Mouse (Mus musculus) thymus, postnatal 10 days (tissue): Measurements from ENCODE around the gene Polr3b.

Source experiments
- DNase-seq, 2 experiments: peaks; one replicate each; pipeline ENCODE4 v3.0.0; 2021; ENCODE audit warnings: low spot score in 2 of 2

Polr3b gene

GRCm38 (mm10) chr10:84662138-84662537, 40.0 kb downstream of the Polr3b start:
- DNase-seq, result no peak

- no peak for DNase-seq
Measured at GRCm38 (mm10) chr10:84665713-84666260, 43.7 kb downstream of the Polr3b start.

GRCm38 (mm10) chr10:84675653-84676052, 53.6 kb downstream of the Polr3b start:
- DNase-seq, result no peak

GRCm38 (mm10) chr10:84676511-84676910, 54.4 kb downstream of the Polr3b start:
- no peak for DNase-seq

GRCm38 (mm10) chr10:84677871-84678270, 55.8 kb downstream of the Polr3b start:
- DNase-seq, result no peak

DNA sequence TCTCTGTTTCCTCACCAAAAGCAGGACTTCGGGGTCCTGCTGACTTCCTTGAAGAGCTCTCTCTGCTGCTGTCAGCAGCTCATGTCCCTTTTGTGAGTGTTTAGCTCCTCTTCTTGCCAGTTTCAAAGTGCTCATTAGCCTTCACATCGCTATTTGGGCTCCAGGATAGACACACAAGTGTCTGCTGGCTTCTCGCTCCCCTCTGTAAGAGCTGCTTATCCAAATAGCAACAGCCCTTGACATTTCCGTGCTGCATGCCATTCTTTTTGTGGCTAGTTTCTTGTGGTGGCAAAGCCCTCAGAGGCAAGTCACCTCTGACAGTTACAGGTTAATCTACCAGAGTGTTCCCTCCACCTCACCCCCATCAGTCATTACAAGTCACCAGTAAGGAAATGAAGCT, 56.3 kb downstream of the Polr3b start:
- no peak for DNase-seq

DNA sequence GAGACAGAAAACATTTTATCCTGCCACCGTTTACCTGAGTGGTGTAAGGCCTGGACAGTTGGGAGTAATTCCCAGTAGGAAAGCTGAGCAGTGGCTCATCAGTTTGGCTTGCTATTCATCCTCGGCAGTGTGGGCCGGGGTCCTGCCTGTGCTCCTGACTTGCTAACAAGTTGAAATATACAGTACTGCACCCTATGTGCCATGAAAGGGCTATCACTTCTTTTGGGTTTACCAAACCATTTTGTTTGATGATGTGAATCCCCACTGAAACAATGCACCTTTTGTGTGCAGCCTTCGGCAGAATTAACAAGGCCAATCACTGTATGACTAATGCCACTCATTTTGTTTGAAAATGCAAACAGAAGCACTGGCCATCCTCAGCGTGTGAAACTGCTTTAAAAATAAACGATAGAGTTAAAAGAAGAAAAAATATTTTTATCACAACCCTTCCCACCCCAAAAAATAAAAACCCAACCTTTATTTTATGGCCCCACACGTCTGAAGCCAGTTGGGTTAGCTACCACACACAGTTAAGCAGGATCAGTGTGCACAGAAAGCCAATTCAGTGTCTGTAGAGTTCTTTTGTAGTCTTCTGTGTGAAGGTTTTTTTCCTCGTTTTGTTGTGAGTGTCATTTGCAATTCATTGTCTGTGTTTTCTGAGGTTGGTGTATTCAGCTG, 63.5 kb downstream of the Polr3b start:
- DNase-seq, result no peak

DNA sequence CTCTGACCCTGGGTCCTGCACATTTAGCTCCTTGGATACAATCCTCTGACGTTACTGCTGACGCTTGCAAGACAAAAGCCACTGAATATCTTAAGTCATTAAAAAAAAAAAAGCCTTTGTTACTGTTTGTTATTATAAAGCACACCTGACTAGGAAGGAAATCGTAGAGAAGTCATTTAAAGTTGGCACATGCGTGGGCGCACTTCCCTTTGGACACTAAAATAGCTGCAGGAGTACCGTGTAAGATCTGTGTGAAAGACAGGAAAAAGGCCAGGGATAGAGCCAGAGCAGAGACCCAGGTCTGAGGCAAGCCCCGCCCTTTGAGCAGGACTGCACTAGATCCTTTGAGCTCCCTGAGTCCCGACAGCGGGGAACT, 64.0 kb downstream of the Polr3b start:
- no peak for DNase-seq

DNA sequence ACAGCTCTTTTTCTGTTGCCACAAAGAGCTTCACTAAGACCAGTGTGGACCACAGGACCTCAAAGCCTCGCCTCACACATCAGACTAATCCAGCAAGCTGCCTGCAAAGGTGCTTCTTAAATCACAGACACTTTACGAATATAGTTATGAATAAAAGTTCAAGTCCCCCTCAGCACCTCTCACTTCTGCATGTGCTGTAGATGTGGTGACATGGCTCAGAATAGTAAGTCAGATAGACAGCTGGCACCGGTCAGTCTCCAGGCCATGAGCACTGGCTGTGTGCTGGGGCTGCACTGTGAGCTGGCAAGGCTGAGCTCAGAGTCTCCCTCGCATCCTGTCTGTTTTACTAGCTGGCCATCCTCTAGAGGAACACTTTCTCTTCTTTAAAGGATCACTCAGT, 64.6 kb downstream of the Polr3b start:
- no peak for DNase-seq

GRCm38 (mm10) chr10:84687736-84688135, 65.6 kb downstream of the Polr3b start:
- DNase-seq, result no peak

GRCm38 (mm10) chr10:84689846-84690245, 67.8 kb downstream of the Polr3b start:
- no peak for DNase-seq

DNA sequence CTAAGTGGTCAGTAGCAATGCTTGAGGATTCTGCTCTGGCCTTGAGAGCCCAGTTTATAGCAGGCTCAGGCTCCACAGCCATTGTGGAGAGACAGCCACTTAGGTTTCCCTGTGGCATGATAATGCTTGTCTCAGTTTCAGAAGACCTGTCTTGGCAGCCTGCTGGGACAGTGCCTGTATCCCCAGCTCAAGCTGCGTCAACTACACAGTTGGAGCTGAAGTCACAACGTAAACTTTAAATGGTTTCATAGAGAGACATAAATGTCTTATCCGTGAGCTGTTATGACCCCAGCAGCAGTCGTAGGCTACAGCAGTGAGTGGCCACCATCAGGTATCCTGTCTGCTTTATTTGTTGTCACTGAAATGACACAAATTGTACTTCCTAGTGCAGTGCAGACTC, 68.7 kb downstream of the Polr3b start:
- no peak for DNase-seq

GRCm38 (mm10) chr10:84691692-84692091, 69.6 kb downstream of the Polr3b start:
- DNase-seq, result no peak

DNA sequence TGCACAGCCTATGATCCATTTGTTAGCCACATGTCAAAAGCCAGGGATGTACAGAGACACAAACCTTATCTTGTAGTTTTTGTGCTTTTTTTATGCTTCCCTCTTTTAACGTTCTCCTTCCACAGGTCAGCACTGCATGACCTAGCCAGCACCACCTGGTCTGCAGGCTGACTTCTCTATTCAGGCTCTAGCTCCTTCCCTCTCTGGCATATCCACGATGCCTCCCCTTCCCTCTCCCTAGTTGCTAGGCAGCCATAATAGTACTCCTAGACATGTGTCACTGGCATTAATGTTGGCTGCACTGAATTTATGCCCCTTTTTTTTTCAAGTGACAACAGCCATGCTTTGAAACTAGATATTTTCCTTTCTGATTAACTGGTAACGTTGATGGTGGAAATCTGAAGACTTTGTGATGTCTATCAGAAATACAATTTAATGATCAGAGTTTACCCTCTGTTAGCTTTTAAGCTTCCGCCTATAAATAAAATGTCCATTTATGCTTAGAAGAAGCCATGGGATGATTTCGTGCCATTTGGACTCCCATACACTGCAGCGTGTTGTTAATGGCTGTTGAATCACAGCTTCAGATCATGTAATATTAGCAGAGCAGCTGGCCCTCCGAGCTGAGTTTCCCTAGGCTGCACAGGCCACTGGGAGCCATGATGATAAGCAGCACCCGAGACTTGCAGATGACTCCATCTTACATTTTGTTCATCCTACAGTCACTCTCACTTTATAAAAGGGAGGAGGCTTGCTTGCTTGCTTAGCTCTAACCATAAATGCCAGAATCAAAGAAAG, 71.9 kb downstream of the Polr3b start:
- no peak for DNase-seq

DNA sequence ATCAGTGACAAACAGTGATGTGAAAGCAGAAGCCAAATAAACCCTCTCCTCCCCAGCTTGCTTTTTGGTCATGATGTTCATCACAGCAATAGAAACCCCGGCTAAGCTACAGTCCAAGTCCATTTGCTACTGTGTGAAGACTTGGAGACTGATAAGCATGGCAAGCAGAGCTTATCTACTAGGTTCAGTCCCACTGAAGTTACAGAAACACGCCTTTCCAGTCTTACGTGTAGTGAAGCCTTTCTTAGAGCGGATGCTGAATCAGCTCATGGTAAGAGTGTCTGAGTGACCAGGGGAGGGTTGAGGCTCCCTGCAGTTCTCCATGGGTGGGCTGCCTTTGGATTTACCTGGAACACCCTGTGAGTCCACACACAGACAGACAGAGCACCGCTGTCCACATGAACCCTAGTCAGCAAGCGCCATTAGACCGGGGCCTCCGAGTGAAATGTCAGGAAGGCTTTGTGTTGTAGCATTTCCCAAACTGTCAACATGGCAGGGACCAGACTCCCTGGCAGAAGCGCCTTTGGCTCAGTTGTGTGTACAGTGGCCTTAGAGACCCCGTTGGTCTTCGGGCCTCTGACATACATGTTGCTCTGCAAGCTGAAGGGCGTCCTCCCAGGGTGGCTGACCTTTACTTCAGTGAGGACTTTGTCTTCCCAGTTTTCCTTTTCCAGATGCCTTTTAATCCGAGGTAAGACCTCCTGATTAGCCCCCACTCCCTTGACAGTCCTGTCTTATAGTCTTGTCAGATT, 78.3 kb downstream of the Polr3b start:
- DNase-seq, result no peak

- no peak for DNase-seq
Measured at GRCm38 (mm10) chr10:84701110-84701509, 79.0 kb downstream of the Polr3b start.

DNA sequence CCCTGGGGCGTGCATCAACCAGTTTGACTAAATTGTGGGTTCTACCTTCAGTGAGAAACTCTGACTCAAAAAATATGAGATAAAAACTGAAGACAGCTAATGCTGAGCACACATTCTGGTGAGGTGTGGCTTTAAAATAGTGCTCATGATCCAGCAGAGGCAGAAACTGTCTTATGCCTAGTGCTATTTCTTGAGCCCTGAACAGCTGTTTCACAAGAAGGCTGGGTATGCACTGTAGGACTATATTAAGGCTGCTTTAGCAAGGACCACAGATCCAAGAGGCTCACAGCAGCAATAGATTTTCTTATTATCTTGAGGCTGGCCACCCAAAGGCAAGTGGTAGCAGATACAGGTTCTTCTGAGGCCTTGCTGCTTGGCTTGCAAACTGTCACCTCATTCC, 80.0 kb downstream of the Polr3b start:
- DNase-seq, result no peak

DNA sequence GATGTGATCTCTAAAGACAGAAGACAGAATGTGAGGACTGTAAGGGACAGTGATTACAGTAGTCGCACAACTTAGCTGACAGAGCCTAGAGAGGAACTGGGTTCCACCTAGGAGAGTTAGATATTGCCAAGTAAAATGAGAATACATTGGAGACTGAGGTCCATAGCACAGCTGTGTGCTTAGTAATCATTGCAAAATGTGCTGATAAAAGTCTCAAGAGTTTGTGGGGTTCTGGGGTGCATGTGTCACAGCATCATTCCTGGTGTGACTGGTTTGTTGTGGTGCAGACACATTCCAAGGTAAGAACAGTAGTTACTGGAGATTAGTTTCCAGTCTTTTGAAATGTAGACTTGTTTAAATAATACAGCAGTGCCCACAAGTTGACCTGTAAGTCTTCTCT, 82.5 kb downstream of the Polr3b start:
- no peak for DNase-seq

DNA sequence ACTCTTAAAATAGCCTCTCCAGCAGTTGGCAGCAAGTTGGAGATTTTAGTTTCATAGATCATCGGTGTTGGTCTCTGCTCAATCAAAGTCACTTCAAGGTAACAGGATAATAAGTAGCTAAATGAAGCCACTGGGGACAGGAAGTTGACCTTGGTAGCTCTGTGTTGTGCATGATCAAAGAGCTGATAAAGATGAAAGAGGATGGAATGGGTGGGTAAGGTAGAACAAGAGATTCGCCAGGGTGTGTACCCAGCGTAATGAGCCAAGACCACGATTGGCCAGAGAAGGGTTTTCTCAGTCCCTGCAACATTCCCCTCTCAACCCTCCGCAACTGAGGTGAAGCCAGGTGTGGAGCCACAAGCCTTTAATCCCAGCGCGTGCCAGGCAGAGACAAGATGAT, 83.1 kb downstream of the Polr3b start:
- DNase-seq, result no peak

DNA sequence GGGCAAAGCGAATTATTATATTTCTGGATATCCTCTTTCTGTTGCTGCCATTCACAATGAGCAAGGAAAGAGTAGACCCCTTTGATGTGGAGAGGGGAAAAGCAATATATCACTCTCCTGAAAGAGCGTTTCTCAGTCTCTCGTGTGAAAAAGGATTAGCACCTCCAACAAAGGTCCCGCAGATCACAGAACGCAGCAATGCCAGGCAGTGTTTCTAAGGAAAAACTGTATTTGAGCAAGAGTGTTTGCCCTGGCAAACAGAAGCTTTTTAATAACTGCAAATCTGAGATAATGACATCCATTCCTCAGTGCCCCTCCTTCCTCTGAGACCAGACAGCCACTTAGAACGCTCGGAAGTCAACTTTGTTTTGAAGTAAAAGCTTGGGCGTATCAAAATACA, 84.5 kb downstream of the Polr3b start:
- no peak for DNase-seq

DNA sequence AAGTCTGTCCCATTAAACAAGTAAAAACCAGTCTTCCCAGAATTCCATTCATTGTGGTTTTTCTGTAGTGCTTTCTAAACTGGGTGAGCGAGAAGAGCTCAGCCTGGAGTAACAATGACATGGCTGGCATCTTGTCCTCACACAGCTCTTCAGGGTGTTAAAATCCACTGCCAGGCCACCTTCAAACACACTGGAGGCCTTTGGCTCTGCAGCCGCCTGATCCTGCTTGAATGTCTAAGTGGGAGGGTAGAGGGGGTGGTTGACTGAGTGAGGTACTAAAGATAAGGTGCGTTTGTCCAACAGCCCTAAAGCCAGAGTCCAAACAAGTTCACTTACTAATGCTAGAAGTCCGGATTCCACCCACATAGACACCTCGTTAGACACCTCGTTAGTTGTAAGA, 85.1 kb downstream of the Polr3b start:
- no peak for DNase-seq

GRCm38 (mm10) chr10:84707752-84708530, 85.8 kb downstream of the Polr3b start:
- DNase-seq, result no peak
